Mouse (Mus musculus) forebrain, embryonic 16.5 days (tissue): ENCODE measurements at regions not wholly inside any gene's neighbourhood (a gene's known extent, or its start where the extent isn't known, plus 50 kb on each side); places are given as distances from the start of the nearest gene placed in this dataset.
"Not testable (repeated sequence)": the region's sequence is repeated elsewhere in the genome, so short reads cannot be mapped to it uniquely, and the experiment has no call there.

Source experiments
- ATAC-seq: fragments of 200-750 bp; cut with Nextera tagmentation; 2 replicates; pipeline ENCODE4 v1.8.0; 2017; ENCODE audit warnings: mild to moderate bottlenecking, moderate library complexity
- H3K27ac ChIP-seq: fragments of 300-500 bp; sonication (generic); 2 replicates; pipeline ENCODE4 v1.5.1; 2014; ENCODE audit warnings: low read length, control low read depth
- H3K27me3 ChIP-seq: fragments of 300-500 bp; sonication (generic); replicated peaks from 2 replicates; pipeline ENCODE4 v1.6.1; 2014; ENCODE audit warnings: low read length; ENCODE audit not compliant: control insufficient read depth, insufficient read depth
- H3K36me3 ChIP-seq: fragments of 300-500 bp; sonication (generic); 2 replicates; pipeline ENCODE4 v1.6.1; 2014; ENCODE audit not compliant: control insufficient read depth, insufficient read depth
- H3K4me1 ChIP-seq: fragments of 300-500 bp; sonication (generic); replicated peaks from 2 replicates; pipeline ENCODE4 v1.6.1; 2014; ENCODE audit warnings: low read length; ENCODE audit not compliant: control insufficient read depth, insufficient read depth
- H3K4me2 ChIP-seq: fragments of 300-500 bp; sonication (generic); 2 replicates; pipeline ENCODE4 v1.6.1; 2014; ENCODE audit warnings: mild to moderate bottlenecking, low read length, control low read depth
- H3K4me3 ChIP-seq: fragments of 300-500 bp; sonication (generic); replicated peaks from 2 replicates; pipeline ENCODE4 v1.5.1; 2014; ENCODE audit warnings: mild to moderate bottlenecking, low read length, control low read depth
- H3K9ac ChIP-seq: fragments of 300-500 bp; sonication (generic); replicated peaks from 2 replicates; pipeline ENCODE4 v1.6.1; 2014; ENCODE audit warnings: low read depth, low read length, control low read depth
- H3K9me3 ChIP-seq: fragments of 300-500 bp; sonication (generic); 2 replicates; pipeline ENCODE4 v1.6.1; 2016; ENCODE audit warnings: low read length; ENCODE audit not compliant: control insufficient read depth
- WGBS: fragments of 180-500 bp; shearing (Covaris S2); extraction: QIAGEN DNeasy Blood & Tissue Kit; methylation state at CpG from one replicate; pipeline ENCODE4 v1.1.7; 2014; 5-methylcytosine and 5-hydroxymethylcytosine counted together

GRCm38 (mm10) chr12:11037951-11038350, 112.9 kb downstream of the Kcns3 start:
- Histone ChIP-seq H3K4me3 (no peak overlapping the region), H3K36me3 (no peaks in the 10 kb centered on the region), H3K27ac (no peak overlapping the region), H3K9ac (no peak overlapping the region), H3K4me1 (no peaks in the 10 kb centered on the region), H3K27me3 (no peaks in the 10 kb centered on the region), H3K9me3 (no peaks in the 10 kb centered on the region), H3K4me2 (no peak overlapping the region)
- WGBS = 98% methylated on average over 4 of the region's 4 CpGs
- ATAC-seq = no peak

DNA sequence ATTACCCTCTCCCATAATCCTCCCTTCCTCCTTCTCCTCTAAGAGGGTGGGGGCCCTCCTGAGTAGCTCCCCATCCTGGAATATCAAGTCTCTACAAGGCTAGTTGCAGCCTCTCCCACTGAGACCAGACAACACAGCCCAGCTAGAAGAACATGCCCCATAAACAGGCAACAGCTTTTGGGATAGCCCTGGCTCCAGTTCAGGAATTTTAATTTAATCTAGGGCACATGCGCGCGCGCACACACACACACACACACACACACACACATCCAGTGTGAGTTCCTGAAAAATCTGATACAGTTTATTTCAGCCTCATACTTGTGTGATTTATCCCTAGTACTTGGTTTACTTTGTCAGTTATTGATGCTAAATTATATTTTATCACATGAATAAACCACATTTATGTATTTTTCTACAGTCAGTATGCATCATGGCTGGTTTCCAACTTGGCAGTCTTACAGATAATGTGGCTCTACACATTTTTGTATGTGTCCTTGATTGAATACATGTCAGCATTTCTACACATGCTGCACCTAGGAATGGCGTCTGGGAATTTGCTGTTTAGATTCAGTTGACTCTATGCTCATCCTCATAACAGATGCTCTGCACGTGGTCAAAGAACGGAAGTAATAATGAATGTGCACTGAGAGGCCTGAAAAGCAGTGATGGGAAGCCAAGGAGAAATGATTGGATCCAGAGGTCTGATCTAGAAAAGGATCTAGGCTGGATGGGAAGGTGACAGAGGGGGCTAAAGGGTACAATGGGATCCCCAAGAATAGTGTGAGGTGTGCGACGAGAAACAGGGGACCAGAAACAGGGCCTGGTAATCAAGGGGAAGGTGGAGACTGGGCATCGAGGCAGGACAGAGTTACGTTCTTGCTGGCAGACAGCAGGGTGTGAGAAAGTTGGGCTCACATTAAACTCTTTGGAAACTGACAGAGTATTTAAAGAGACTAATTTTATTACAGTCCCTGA, 130.0 kb downstream of the Kcns3 start:
- H3K36me3 ChIP-seq = no peaks in the 10 kb centered on the region
- 82% methylated on average over 11 of the region's 11 CpGs for WGBS

DNA sequence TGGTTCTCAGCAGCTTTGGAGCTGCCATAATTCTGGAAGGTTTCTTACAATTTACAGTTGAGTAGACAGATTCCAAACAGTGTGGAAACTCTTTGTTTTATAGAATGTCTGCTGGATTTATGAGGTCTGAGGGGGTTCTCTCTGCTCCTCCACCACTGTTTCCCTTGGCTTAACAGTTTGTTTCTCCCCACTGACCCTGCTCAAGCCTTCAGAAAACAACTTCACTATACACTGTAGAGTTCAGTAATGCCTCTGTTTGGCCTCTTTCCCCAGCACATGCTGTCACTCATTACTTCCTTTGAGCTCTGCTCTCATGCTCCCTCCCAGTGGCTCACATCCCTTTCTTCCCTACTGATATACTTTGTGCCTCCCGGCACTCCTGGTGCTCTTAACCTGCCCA, 139.7 kb downstream of the Kcns3 start:
- WGBS = 84% methylated on average over 1 of the region's 1 CpGs
- no peak overlapping the region for H3K4me2 ChIP-seq
- no peak for ATAC-seq

More for the DNA sequence above, 130.0 kb downstream of the Kcns3 start:
- no peaks in the 10 kb centered on the region for H3K9me3 ChIP-seq
- peak; percentile 59 for ATAC-seq
- H3K9ac ChIP-seq = no peak overlapping the region
- H3K27ac ChIP-seq = no peak overlapping the region
- H3K4me2 ChIP-seq = no peak overlapping the region
- H3K4me1 ChIP-seq = no peaks in the 10 kb centered on the region
- H3K4me3 ChIP-seq = no peak overlapping the region
- no peaks in the 10 kb centered on the region for H3K27me3 ChIP-seq

DNA sequence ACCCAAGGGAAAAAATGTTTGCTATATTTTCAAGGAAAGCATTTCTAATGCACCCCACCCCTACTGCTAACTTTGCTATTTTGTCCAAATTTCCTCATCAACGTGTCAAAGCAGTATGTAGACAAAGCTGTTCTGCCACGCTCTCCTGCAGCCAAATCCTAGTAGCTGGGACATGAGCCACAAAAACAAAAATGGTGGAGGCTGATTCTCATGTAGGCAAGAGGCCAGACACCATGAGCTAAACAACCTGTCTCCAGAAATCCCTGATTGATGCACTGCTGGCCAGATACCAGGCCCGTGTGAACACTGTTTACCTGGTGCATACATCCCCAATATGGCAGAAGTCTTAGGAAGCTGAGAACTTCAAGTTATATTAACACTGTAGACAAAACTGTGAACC, 166.6 kb downstream of the Kcns3 start:
- no peak overlapping the region for H3K4me2 ChIP-seq
- peak; percentile 93 for ATAC-seq
- no peaks in the 10 kb centered on the region for H3K36me3 ChIP-seq
- H3K27ac ChIP-seq = no peak overlapping the region
- 0 out of 2 replicates have a peak, but pooled peaks cover 2% of the 10 kb centered on the region for H3K4me1 ChIP-seq
- 43% methylated on average over 3 of the region's 3 CpGs for WGBS
- H3K4me3 ChIP-seq = no peak overlapping the region
- H3K27me3 ChIP-seq = no peaks in the 10 kb centered on the region
- H3K9ac ChIP-seq = no peak overlapping the region
- no peaks in the 10 kb centered on the region for H3K9me3 ChIP-seq

More for the DNA sequence above, 139.7 kb downstream of the Kcns3 start:
- H3K9ac ChIP-seq = no peak overlapping the region
- H3K4me1 ChIP-seq = no peaks in the 10 kb centered on the region
- no peaks in the 10 kb centered on the region for H3K9me3 ChIP-seq
- H3K36me3 ChIP-seq = no peaks in the 10 kb centered on the region
- no peaks in the 10 kb centered on the region for H3K27me3 ChIP-seq
- H3K27ac ChIP-seq = no peak overlapping the region
- H3K4me3 ChIP-seq = no peak overlapping the region

DNA sequence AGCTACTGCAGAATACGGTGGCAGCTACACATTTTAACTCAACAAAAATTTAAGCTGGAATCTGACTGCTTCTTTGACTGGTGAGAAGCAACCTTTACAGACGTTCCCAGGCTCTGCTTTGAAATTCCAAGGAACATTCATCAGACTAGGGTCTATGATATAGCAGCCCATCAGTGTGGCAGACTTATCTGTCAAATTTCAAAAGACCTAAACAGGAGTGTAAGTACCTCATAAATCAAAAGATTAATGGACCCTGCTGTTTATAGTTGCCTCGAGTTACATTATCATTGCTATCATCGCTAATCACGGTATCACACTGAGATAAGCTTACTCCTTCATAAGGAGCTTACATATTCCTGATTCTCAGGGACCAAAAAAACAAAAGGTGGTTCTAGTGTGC, 201.7 kb downstream of the Kcns3 start:
- no peaks in the 10 kb centered on the region for H3K9me3 ChIP-seq
- H3K36me3 ChIP-seq = no peaks in the 10 kb centered on the region
- no peak overlapping the region for H3K27ac ChIP-seq
- H3K27me3 ChIP-seq = no peaks in the 10 kb centered on the region
- no peak overlapping the region for H3K4me3 ChIP-seq
- no peak overlapping the region for H3K9ac ChIP-seq
- no peak overlapping the region for H3K4me2 ChIP-seq
- 39% methylated on average over 5 of the region's 5 CpGs for WGBS
- no peak for ATAC-seq
- H3K4me1 ChIP-seq = no peaks in the 10 kb centered on the region

GRCm38 (mm10) chr12:10941064-10941463, 209.8 kb downstream of the Kcns3 start:
- Histone ChIP-seq H3K36me3 (no peaks in the 10 kb centered on the region), H3K27ac (no peak overlapping the region), H3K27me3 (no peaks in the 10 kb centered on the region), H3K9me3 (no peaks in the 10 kb centered on the region), H3K4me2 (no peak overlapping the region), H3K4me3 (no peak overlapping the region), H3K9ac (no peak overlapping the region), H3K4me1 (no peaks in the 10 kb centered on the region)
- 83% methylated on average over 3 of the region's 3 CpGs for WGBS
- ATAC-seq = peak; percentile 54; the same call in 1 of the 2 replicates

DNA sequence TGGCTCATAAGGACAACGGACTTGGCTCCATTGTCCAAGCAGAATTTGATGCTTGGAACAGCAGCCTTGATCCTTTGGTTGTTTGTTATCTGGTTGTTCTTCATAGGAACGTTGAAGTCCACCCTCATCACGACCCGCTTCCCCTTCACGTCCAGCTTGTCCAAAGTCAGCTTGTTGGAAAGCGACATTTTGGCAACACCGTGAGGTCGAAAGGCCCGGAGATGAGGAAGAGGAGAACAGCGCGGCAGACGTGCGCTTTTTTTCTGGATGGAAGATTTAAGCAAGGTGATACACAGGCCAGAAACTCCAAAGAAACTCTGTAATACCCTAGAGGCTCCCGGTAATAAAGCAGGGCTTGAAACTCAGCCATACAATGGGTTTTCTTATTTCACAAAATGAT, 250.8 kb downstream of the Kcns3 start:
- not testable (repeated sequence) for H3K4me2 ChIP-seq, H3K9ac ChIP-seq, H3K27ac ChIP-seq, H3K36me3 ChIP-seq, H3K4me3 ChIP-seq, H3K27me3 ChIP-seq, H3K9me3 ChIP-seq, ATAC-seq, H3K4me1 ChIP-seq
- 97% methylated on average over 8 of the region's 14 CpGs for WGBS

GRCm38 (mm10) chr12:10878791-10879190, 272.1 kb downstream of the Kcns3 start:
- no peak overlapping the region for H3K27ac ChIP-seq
- ATAC-seq = no peak
- H3K9ac ChIP-seq = no peak overlapping the region
- no peak overlapping the region for H3K4me3 ChIP-seq
- H3K36me3 ChIP-seq = no peaks in the 10 kb centered on the region
- no peaks in the 10 kb centered on the region for H3K9me3 ChIP-seq
- no peak overlapping the region for H3K4me2 ChIP-seq
- H3K27me3 ChIP-seq = no peaks in the 10 kb centered on the region
- H3K4me1 ChIP-seq = peaks cover 18% of the 10 kb centered on the region

GRCm38 (mm10) chr12:10874589-10875554, 276.0 kb downstream of the Kcns3 start:
- H3K9me3 ChIP-seq = no peaks in the 10 kb centered on the region
- no peaks in the 10 kb centered on the region for H3K36me3 ChIP-seq
- H3K4me2 ChIP-seq = peak overlapping the region; percentile 33; the same call in 1 of the 2 replicates
- WGBS = 5% methylated on average over 9 of the region's 9 CpGs
- H3K4me3 ChIP-seq = no peak overlapping the region
- H3K4me1 ChIP-seq = peaks cover 22% of the 10 kb centered on the region
- peak; percentile 96 for ATAC-seq
- H3K27ac ChIP-seq = peak overlapping the region; percentile 69
- no peaks in the 10 kb centered on the region for H3K27me3 ChIP-seq
- H3K9ac ChIP-seq = 0 out of 2 replicates have a peak overlapping the region, but pooled peaks have one; percentile 15
